Mouse (Mus musculus) CH12.LX (cell line): ENCODE data around the gene Mtf2. TPM values are rescaled to one million over a fixed set of nuclear protein-coding genes. Genes with fewer than 3 reads are reported as not detected.
"Not testable (repeated sequence)": the region's sequence is repeated elsewhere in the genome, so short reads cannot be mapped to it uniquely, and the experiment has no call there.

Experiments used
- DNase-seq: peaks from one replicate; pipeline ENCODE4 v3.0.0-alpha.2; 2013; ENCODE audit errors: extremely low read depth
- H3K27ac ChIP-seq: 2 replicates; pipeline ENCODE4 v1.5.1; 2012; ENCODE audit warnings: low read depth, mild to moderate bottlenecking, control low read depth, moderate library complexity; ENCODE audit not compliant: insufficient read depth
- H3K27me3 ChIP-seq: replicated peaks from 2 replicates; pipeline ENCODE3; 2012; ENCODE audit warnings: inconsistent platforms
- H3K36me3 ChIP-seq, 2 experiments: replicated peaks in 1 of 2; 2 replicates each; pipeline versions ENCODE3 to v1.6.1; 2012; ENCODE audit warnings: inconsistent platforms in 1 of 2, low read length in 1 of 2, mild to moderate bottlenecking in 1 of 2, mixed read lengths in 1 of 2, moderate library complexity in 1 of 2; ENCODE audit not compliant: control insufficient read depth in 1 of 2, insufficient read depth in 1 of 2
- H3K4me1 ChIP-seq, 2 experiments: 2 replicates each; pipeline ENCODE4 v1.6.1; 2012; ENCODE audit warnings: inconsistent platforms in 1 of 2, moderate library complexity in 1 of 2; ENCODE audit not compliant: insufficient read depth in 2 of 2, control insufficient read depth in 1 of 2
- H3K4me2 ChIP-seq: 2 replicates; pipeline ENCODE4 v1.6.1; 2012; ENCODE audit warnings: low read depth, mild to moderate bottlenecking, control low read depth; ENCODE audit not compliant: poor library complexity, insufficient read depth, severe bottlenecking
- H3K4me3 ChIP-seq, 3 experiments: fragments of 150-350 bp in 1 of 3; sonication (generic) in 1 of 3; replicated peaks in 1 of 3; 2 replicates each; pipeline versions ENCODE3 to v1.5.1; 2011 to 2012; ENCODE audit warnings: low read depth in 2 of 3, low read length in 2 of 3, mild to moderate bottlenecking in 2 of 3, moderate library complexity in 2 of 3, control low read depth in 1 of 3, improper control_type of control experiment in 1 of 3, inconsistent platforms in 1 of 3, mixed read lengths in 1 of 3; ENCODE audit not compliant: poor library complexity in 1 of 3
- H3K79me2 ChIP-seq: replicated peaks from 2 replicates; pipeline ENCODE4 v1.6.1; 2012; ENCODE audit warnings: mild to moderate bottlenecking, moderate library complexity; ENCODE audit not compliant: control insufficient read depth, poor library complexity, insufficient read depth, severe bottlenecking; ENCODE audit errors: extremely low read depth
- H3K9ac ChIP-seq: 2 replicates; pipeline ENCODE4 v1.6.1; 2012; ENCODE audit warnings: low read depth, mild to moderate bottlenecking, control low read depth, moderate library complexity; ENCODE audit not compliant: insufficient read depth
- H3K9me3 ChIP-seq: replicated peaks from 2 replicates; pipeline ENCODE3; 2012; ENCODE audit warnings: low read length, inconsistent platforms, mixed read lengths
- BHLHE40 ChIP-seq: IDR thresholded peaks from 2 replicates; pipeline ENCODE4 v1.6.1; 2011; ENCODE audit warnings: mild to moderate bottlenecking, low read depth, low read length, improper control_type of control experiment
- CTCF ChIP-seq, 2 experiments: IDR thresholded peaks in 1 of 2; conservative IDR thresholded peaks in 1 of 2; 2 replicates each; pipeline ENCODE4 v1.5.1; 2011 to 2012; ENCODE audit warnings: low read depth in 2 of 2, low read length in 2 of 2, improper control_type of control experiment in 1 of 2, inconsistent platforms in 1 of 2, mild to moderate bottlenecking in 1 of 2, moderate library complexity in 1 of 2
- ETS1 ChIP-seq: conservative IDR thresholded peaks from 2 replicates; pipeline ENCODE4 v1.6.1; 2012; ENCODE audit warnings: low read depth, mild to moderate bottlenecking, inconsistent platforms, low read length, improper control_type of control experiment, moderate library complexity
- GABPA ChIP-seq: IDR thresholded peaks from 2 replicates; pipeline ENCODE4 v1.6.1; 2012; ENCODE audit warnings: low read depth, low read length, improper control_type of control experiment, inconsistent platforms; ENCODE audit not compliant: insufficient replicate concordance
- KAT2A ChIP-seq: IDR thresholded peaks from 2 replicates; pipeline ENCODE4 v1.6.1; 2012; ENCODE audit warnings: low read length, improper control_type of control experiment, inconsistent platforms; ENCODE audit not compliant: insufficient replicate concordance
- MYC ChIP-seq: IDR thresholded peaks from 2 replicates; pipeline ENCODE4 v1.6.1; 2011; ENCODE audit warnings: low read depth, mild to moderate bottlenecking, improper control_type of control experiment, low read length
- PAX5 ChIP-seq: IDR thresholded peaks from 2 replicates; pipeline ENCODE4 v1.6.1; 2012; ENCODE audit warnings: low read length, inconsistent platforms, mixed read lengths
- POLR2AphosphoS2 ChIP-seq: IDR thresholded peaks from 2 replicates; pipeline ENCODE4 v1.6.1; 2011; ENCODE audit warnings: low read depth, low read length, improper control_type of control experiment
- SMC3 ChIP-seq: IDR thresholded peaks from 2 replicates; pipeline ENCODE4 v1.6.1; 2011; ENCODE audit warnings: low read depth, low read length, improper control_type of control experiment
- TBP ChIP-seq: conservative IDR thresholded peaks from 2 replicates; pipeline ENCODE4 v1.6.1; 2011; ENCODE audit warnings: low read depth, low read length, improper control_type of control experiment
- TCF12 ChIP-seq: IDR thresholded peaks from 2 replicates; pipeline ENCODE4 v1.6.1; 2014; ENCODE audit warnings: low read depth, mild to moderate bottlenecking, inconsistent platforms, low read length, improper control_type of control experiment
- UBTF ChIP-seq: IDR thresholded peaks from 2 replicates; pipeline ENCODE4 v1.6.1; 2012; ENCODE audit warnings: low read depth, mild to moderate bottlenecking, inconsistent platforms, low read length, improper control_type of control experiment, moderate library complexity
- USF1 ChIP-seq: IDR thresholded peaks from 2 replicates; pipeline ENCODE4 v1.6.1; 2014; ENCODE audit warnings: low read depth, mild to moderate bottlenecking, inconsistent platforms, low read length, improper control_type of control experiment
- dilution Hi-C: fragments of 300-500 bp; cut with MboI; formaldehyde crosslinking; loops from 2 replicates; pipeline ENCODE4 v1.14.3; 2020; ENCODE audit warnings: low sequenced_read_pairs; ENCODE audit not compliant: extremely low pct_unique_long_range_greater_than_20kb, extremely low pct_ligation_motif_present
- in situ Hi-C: fragments of 300-500 bp; cut with MboI; formaldehyde crosslinking; loops from 3 replicates; pipeline ENCODE4 v1.14.3; 2019; ENCODE audit warnings: low sequenced_read_pairs, low pct_ligation_motif_present, low pct_unique_long_range_greater_than_20kb, mixed read lengths
- polyA plus RNA-seq: library from polyadenylated mRNA; unstranded; fragments of >175 nt; gene quantifications from 2 replicates; pipeline ENCODE4 v1.2.1, GENCODE M21; 2012; ENCODE audit warnings: low read depth; ENCODE audit not compliant: insufficient read length
- total RNA-seq, 2 experiments: library from RNA; depleted of rRNA; stranded (reverse); fragments of 300-350 nt in 1 of 2; fragments of >200 nt in 1 of 2; gene quantifications; 2 replicates each; pipeline ENCODE4 v1.2.3; 2012 to 2014

Gene Mtf2
- total and polyA plus RNA-seq, 3 experiments = 58.7 to 76.2 (median 71.0) TPM

GRCm38 (mm10) chr5:108043908-108044307, 21.6 kb upstream of the Mtf2 start:
- TF ChIP-seq POLR2AphosphoS2 (no peak), GABPA (no peak), PAX5 (no peak), SMC3 (no peak), ETS1 (no peak), USF1 (no peak), CTCF (conservative IDR thresholded peaks at IDR 0.05 in 1 of 2, IDR thresholded peaks at IDR 0.05 in 1 of 2; ENCODE audit: low read depth in 2 of 2, low read length in 2 of 2) (no peak)

GRCm38 (mm10) chr5:108049711-108050268, 15.7 kb upstream of the Mtf2 start:
- H3K27me3 ChIP-seq = no peaks in the 10 kb centered on the region
- H3K27ac ChIP-seq = no peak overlapping the region
- no peak overlapping the region for H3K4me3 ChIP-seq
- in situ Hi-C loops (no loop called here), dilution Hi-C loops (no loop called here)
- peak overlapping the region; percentile 27; the same call in 1 of the 2 replicates for H3K4me2 ChIP-seq
- no peaks in the 10 kb centered on the region for H3K36me3 ChIP-seq
- no peaks in the 10 kb centered on the region for H3K79me2 ChIP-seq
- no peaks in the 10 kb centered on the region for H3K9me3 ChIP-seq
- DNase-seq = peak; percentile 33
- TF ChIP-seq TCF12 = peak; percentile 24; the same call in 1 of the 2 replicates
- 0 out of 2 replicates have a peak, but pooled peaks have one; percentile 7 for TF ChIP-seq BHLHE40
- no peak for TF ChIP-seq KAT2A
- TF ChIP-seq UBTF = no peak
- H3K9ac ChIP-seq = no peak overlapping the region
- H3K4me1 ChIP-seq = peaks cover 0 to 21% of the 10 kb centered on the region in 2 experiments; a peak in 2 of 4 replicates

More at GRCm38 (mm10) chr5:108043908-108044307, 21.6 kb upstream of the Mtf2 start:
- H3K9me3 ChIP-seq = no peaks in the 10 kb centered on the region
- H3K79me2 ChIP-seq = no peaks in the 10 kb centered on the region
- DNase-seq = no peak
- no peak overlapping the region for H3K4me2 ChIP-seq
- H3K4me1 ChIP-seq = peaks cover 0 to 3% of the 10 kb centered on the region in 2 experiments; a peak in 1 of 4 replicates
- in situ Hi-C loops (no loop called here), dilution Hi-C loops (no loop called here)
- H3K27ac ChIP-seq = no peak overlapping the region
- H3K9ac ChIP-seq = no peak overlapping the region
- H3K36me3 ChIP-seq = no peaks in the 10 kb centered on the region
- no peaks in the 10 kb centered on the region for H3K27me3 ChIP-seq
- no peak overlapping the region for H3K4me3 ChIP-seq

GRCm38 (mm10) chr5:108051026-108051425, 14.4 kb upstream of the Mtf2 start:
- no peaks in the 10 kb centered on the region for H3K9me3 ChIP-seq
- no peak overlapping the region for H3K4me2 ChIP-seq
- no peaks in the 10 kb centered on the region for H3K27me3 ChIP-seq
- TF ChIP-seq MYC = no peak
- peak; percentile 66; the same call in 1 of the 2 replicates for TF ChIP-seq TBP
- peaks cover 0 to 21% of the 10 kb centered on the region in 2 experiments; a peak in 2 of 4 replicates for H3K4me1 ChIP-seq
- in situ Hi-C loops = no loop called here
- no peak for DNase-seq
- H3K9ac ChIP-seq = no peak overlapping the region
- dilution Hi-C loops = no loop called here
- no peaks in the 10 kb centered on the region for H3K36me3 ChIP-seq
- H3K79me2 ChIP-seq = no peaks in the 10 kb centered on the region
- no peak overlapping the region for H3K4me3 ChIP-seq
- H3K27ac ChIP-seq = no peak overlapping the region

- dilution Hi-C loops, H3K4me3 ChIP-seq, DNase-seq: not testable (repeated sequence)
Observed at GRCm38 (mm10) chr5:108051727-108052126, 13.7 kb upstream of the Mtf2 start.

More at GRCm38 (mm10) chr5:108051727-108052126, 13.7 kb upstream of the Mtf2 start:
- H3K4me2 ChIP-seq, H3K27ac ChIP-seq, in situ Hi-C loops, H3K79me2 ChIP-seq, H3K9ac ChIP-seq, H3K27me3 ChIP-seq, H3K9me3 ChIP-seq, H3K36me3 ChIP-seq: not testable (repeated sequence)
- H3K4me1 ChIP-seq = peaks cover 0 to 21% of the 10 kb centered on the region in 2 experiments; a peak in 2 of 4 replicates
